ENCODE assay signal across 8 mouse cellular contexts in genomic region chr8:70630532-70631381, GRCm38 (mm10). TPM values are rescaled to one million over a fixed set of nuclear protein-coding genes. Genes with fewer than 3 reads are reported as not detected.
DNase-seq lines count a peak whose midpoint lies in the region; ATAC-seq lines count a peak whose summit lies in the region.

No protein-coding gene starts in this region.

- no peak overlapping the region for H3K9ac ChIP-seq in hindbrain, embryonic 11.5 days (ENCODE audit: low read depth, low read length)
- peak overlapping the region; percentile 27; the same call in 1 of the 2 replicates for H3K9ac ChIP-seq in limb, embryonic 15.5 days
- H3K9ac ChIP-seq in midbrain, embryonic 13.5 days (replicated peaks): no peak overlapping the region

- peaks cover 44% of the 10 kb centered on the region for H3K4me1 ChIP-seq in erythroblast, embryonic 14.5 days (ENCODE audit: control insufficient read depth)
- no peaks in the 10 kb centered on the region; the same call in 1 of the 2 replicates for H3K4me1 ChIP-seq in hindbrain, embryonic 11.5 days (replicated peaks; ENCODE audit: control insufficient read depth, insufficient read depth, low read length)
- H3K4me1 ChIP-seq in limb, embryonic 15.5 days: peaks cover 29% of the 10 kb centered on the region
- H3K4me1 ChIP-seq in midbrain, embryonic 13.5 days (replicated peaks): peaks cover 20% of the 10 kb centered on the region

- no peak overlapping the region for H3K4me2 ChIP-seq in hindbrain, embryonic 11.5 days (replicated peaks; ENCODE audit: low read depth, low read length)
- H3K4me2 ChIP-seq in limb, embryonic 15.5 days: peak overlapping the region; percentile 83
- peak overlapping the region; percentile 60; the same call in 1 of the 2 replicates for H3K4me2 ChIP-seq in midbrain, embryonic 13.5 days (replicated peaks)

- peaks cover 20% of the 10 kb centered on the region for H3K27me3 ChIP-seq in erythroblast, embryonic 14.5 days (ENCODE audit: control insufficient read depth)
- H3K27me3 ChIP-seq in hindbrain, embryonic 11.5 days (ENCODE audit: control insufficient read depth, insufficient read depth, low read length): peaks cover 5% of the 10 kb centered on the region
- H3K27me3 ChIP-seq in limb, embryonic 15.5 days: peaks cover 9% of the 10 kb centered on the region; the same call in 1 of the 2 replicates
- H3K27me3 ChIP-seq in midbrain, embryonic 13.5 days: peaks cover 16% of the 10 kb centered on the region

- no peaks in the 10 kb centered on the region; the same call in 1 of the 2 replicates for H3K36me3 ChIP-seq in erythroblast, embryonic 14.5 days (ENCODE audit: control insufficient read depth)
- H3K36me3 ChIP-seq in hindbrain, embryonic 11.5 days (ENCODE audit: control insufficient read depth, insufficient read depth, low read length): no peaks in the 10 kb centered on the region
- H3K36me3 ChIP-seq in limb, embryonic 15.5 days: no peaks in the 10 kb centered on the region
- no peaks in the 10 kb centered on the region for H3K36me3 ChIP-seq in midbrain, embryonic 13.5 days

- H3K9me3 ChIP-seq in erythroblast, embryonic 14.5 days (ENCODE audit: control insufficient read depth, low read length): no peaks in the 10 kb centered on the region
- no peaks in the 10 kb centered on the region for H3K9me3 ChIP-seq in hindbrain, embryonic 11.5 days (ENCODE audit: control insufficient read depth, low read length)
- no peaks in the 10 kb centered on the region for H3K9me3 ChIP-seq in limb, embryonic 15.5 days
- H3K9me3 ChIP-seq in midbrain, embryonic 13.5 days: no peaks in the 10 kb centered on the region

- ATAC-seq in hindbrain, embryonic 11.5 days (ENCODE audit: low FRiP score): peak; percentile 33; the same call in 1 of the 2 replicates
- ATAC-seq in limb, embryonic 15.5 days (ENCODE audit: insufficient number of reproducible peaks, low FRiP score, low TSS enrichment, low read depth): peak; percentile 52; the same call in 1 of the 2 replicates
- peak; percentile 21; the same call in 1 of the 2 replicates for ATAC-seq in midbrain, embryonic 13.5 days
- ATAC-seq in monocyte, adult 5-6 weeks (replicated peaks; ENCODE audit: insufficient number of reproducible peaks, low FRiP score, low TSS enrichment, poor library complexity, severe bottlenecking): no peak

- DNase-seq in urinary bladder, postnatal 25 days (ENCODE audit: low spot score): peak; percentile 46
- no peak for DNase-seq in urinary bladder, adult 2 months (ENCODE audit: low spot score)
- peak; percentile 61 for DNase-seq in hindbrain, embryonic 11.5 days (ENCODE audit: low spot score)
- DNase-seq in right cerebral cortex, postnatal 25 days: no peak

- H3K4me3 ChIP-seq in erythroblast, embryonic 14.5 days (replicated peaks): peak overlapping the region; percentile 72
- no peak overlapping the region for H3K4me3 ChIP-seq in hindbrain, embryonic 11.5 days (ENCODE audit: low read depth, low read length)
- peak overlapping the region; percentile 56; the same call in 1 of the 2 replicates for H3K4me3 ChIP-seq in limb, embryonic 15.5 days
- no peak overlapping the region for H3K4me3 ChIP-seq in midbrain, embryonic 13.5 days (replicated peaks)

- WGBS in hindbrain, embryonic 11.5 days: 10% methylated on average over 22 of the region's 22 CpGs
- 15% methylated on average over 22 of the region's 22 CpGs for WGBS in limb, embryonic 15.5 days
- 14% methylated on average over 22 of the region's 22 CpGs for WGBS in midbrain, embryonic 13.5 days

- no peak overlapping the region for H3K27ac ChIP-seq in hindbrain, embryonic 11.5 days (ENCODE audit: low read depth, low read length)
- 0 out of 2 replicates have a peak overlapping the region, but pooled peaks have one; percentile 62 for H3K27ac ChIP-seq in limb, embryonic 15.5 days
- no peak overlapping the region for H3K27ac ChIP-seq in midbrain, embryonic 13.5 days

RNA-seq across cellular contexts. Expression of gene Gdf15, which starts 1.5 kb away (rescaled TPM):
- polyA plus RNA-seq in urinary bladder, adult 2 months (2012; rRNA removed): 0.84 and 1.1 TPM in 2 replicates
- polyA plus RNA-seq in erythroblast, embryonic 14.5 days (2012): 0.13 TPM in 1 of 2 replicates, not detected in the other
- polyA plus RNA-seq in hindbrain, embryonic 11.5 days (2014; fragmentation: Nextera tagmentation; extraction: Ambion mirVana): not detected in 2 replicates
- 0.16 and 0.24 TPM in 2 replicates for polyA plus RNA-seq in limb, embryonic 15.5 days (2015; fragmentation: Nextera tagmentation; extraction: Ambion mirVana)
- polyA plus RNA-seq in midbrain, embryonic 13.5 days (2015; fragmentation: Nextera tagmentation; extraction: Ambion mirVana): 0.30 TPM in 1 of 2 replicates, not detected in the other
- total RNA-seq in monocyte, adult 5-6 weeks (2017): 0.19 to 3.8 TPM in 2 of 3 replicates, not detected in the other

RNA-seq across cellular contexts. Expression of gene Lrrc25, which starts 14.8 kb away (rescaled TPM):
- polyA plus RNA-seq in urinary bladder, adult 2 months (2012; rRNA removed): 5.2 and 6.2 TPM in 2 replicates
- polyA plus RNA-seq in erythroblast, embryonic 14.5 days (2012): 0.12 and 0.40 TPM in 2 replicates
- polyA plus RNA-seq in hindbrain, embryonic 11.5 days (2014; fragmentation: Nextera tagmentation; extraction: Ambion mirVana): 0.85 and 0.97 TPM in 2 replicates
- 3.2 and 3.3 TPM in 2 replicates for polyA plus RNA-seq in limb, embryonic 15.5 days (2015; fragmentation: Nextera tagmentation; extraction: Ambion mirVana)
- polyA plus RNA-seq in midbrain, embryonic 13.5 days (2015; fragmentation: Nextera tagmentation; extraction: Ambion mirVana): 1.1 and 1.2 TPM in 2 replicates
- total RNA-seq in monocyte, adult 5-6 weeks (2017): 28.5 to 42.6 TPM (median 42.2 TPM) in 3 replicates

RNA-seq across cellular contexts. Expression of gene Ssbp4, which starts 22.1 kb away (rescaled TPM):
- 73.5 and 74.6 TPM in 2 replicates for polyA plus RNA-seq in urinary bladder, adult 2 months (2012; rRNA removed)
- 40.7 and 52.6 TPM in 2 replicates for polyA plus RNA-seq in erythroblast, embryonic 14.5 days (2012)
- 126 and 129 TPM in 2 replicates for polyA plus RNA-seq in hindbrain, embryonic 11.5 days (2014; fragmentation: Nextera tagmentation; extraction: Ambion mirVana)
- 119 and 120 TPM in 2 replicates for polyA plus RNA-seq in limb, embryonic 15.5 days (2015; fragmentation: Nextera tagmentation; extraction: Ambion mirVana)
- 123 and 129 TPM in 2 replicates for polyA plus RNA-seq in midbrain, embryonic 13.5 days (2015; fragmentation: Nextera tagmentation; extraction: Ambion mirVana)
- total RNA-seq in monocyte, adult 5-6 weeks (2017): 83.1 to 151 TPM (median 94.1 TPM) in 3 replicates

RNA-seq across cellular contexts. Expression of gene Pgpep1, which starts 29.4 kb away (rescaled TPM):
- 19.2 and 20.6 TPM in 2 replicates for polyA plus RNA-seq in urinary bladder, adult 2 months (2012; rRNA removed)
- polyA plus RNA-seq in erythroblast, embryonic 14.5 days (2012): 0.29 and 0.32 TPM in 2 replicates
- polyA plus RNA-seq in hindbrain, embryonic 11.5 days (2014; fragmentation: Nextera tagmentation; extraction: Ambion mirVana): 170 TPM in 2 replicates
- polyA plus RNA-seq in limb, embryonic 15.5 days (2015; fragmentation: Nextera tagmentation; extraction: Ambion mirVana): 57.5 and 60.7 TPM in 2 replicates
- 87.5 and 99.4 TPM in 2 replicates for polyA plus RNA-seq in midbrain, embryonic 13.5 days (2015; fragmentation: Nextera tagmentation; extraction: Ambion mirVana)
- 2.3 to 4.9 TPM (median 3.3 TPM) in 3 replicates for total RNA-seq in monocyte, adult 5-6 weeks (2017)

RNA-seq across cellular contexts. Expression of gene Isyna1, which starts 36.6 kb away (rescaled TPM):
- 37.9 and 49.6 TPM in 2 replicates for polyA plus RNA-seq in urinary bladder, adult 2 months (2012; rRNA removed)
- polyA plus RNA-seq in erythroblast, embryonic 14.5 days (2012): 13.3 and 13.4 TPM in 2 replicates
- 57.9 and 65.1 TPM in 2 replicates for polyA plus RNA-seq in hindbrain, embryonic 11.5 days (2014; fragmentation: Nextera tagmentation; extraction: Ambion mirVana)
- polyA plus RNA-seq in limb, embryonic 15.5 days (2015; fragmentation: Nextera tagmentation; extraction: Ambion mirVana): 111 and 123 TPM in 2 replicates
- 119 and 133 TPM in 2 replicates for polyA plus RNA-seq in midbrain, embryonic 13.5 days (2015; fragmentation: Nextera tagmentation; extraction: Ambion mirVana)
- total RNA-seq in monocyte, adult 5-6 weeks (2017): 9.3 to 16.3 TPM (median 15.3 TPM) in 3 replicates

Comparison
In these comparisons a context has a peak if more than half of its experiments do, and no peak if none do; other contexts are left out.
1. DNase-seq: peak in urinary bladder, postnatal 25 days (single experiment) and hindbrain, embryonic 11.5 days (single experiment); none in urinary bladder, adult 2 months (single experiment) and right cerebral cortex, postnatal 25 days (single experiment).
2. H3K4me3 ChIP-seq: peak in erythroblast, embryonic 14.5 days (single experiment) and limb, embryonic 15.5 days (single experiment); none in hindbrain, embryonic 11.5 days (single experiment) and midbrain, embryonic 13.5 days (single experiment).